Mouse (Mus musculus): ENCODE results near the gene Acp5. TPM values are rescaled to one million over a fixed set of nuclear protein-coding genes. Genes with fewer than 3 reads are reported as not detected.

Acp5 gene
- total RNA-seq (2012; rRNA removed) (5.8 and 15.6 TPM in 2 replicates), polyA plus RNA-seq (2012; ENCODE audit: insufficient read depth in 1 of 2, insufficient read length in 2 of 2, low read depth in 1 of 2, low replicate concordance in 2 of 2, missing spikeins in 1 of 2) (10 to 100 TPM in 1 of 2 experiments, not detected in 1; 17.4 TPM)

GRCm38 (mm10) chr9:22135644-22136390 lies at the start of gene Acp5:
TSS of gene Acp5 (minus strand) at chr9:22135711.
- H3K9ac ChIP-seq (ENCODE audit: control insufficient read depth, low read depth, low read length, poor library complexity, severe bottlenecking) = peak within 1 kb of the TSS; percentile 20
- H3K36me3 ChIP-seq (ENCODE audit: control insufficient read depth in 1 of 2, insufficient read depth in 2 of 2, low read length in 2 of 2) = peaks cover 0 to 33% of the 10 kb centered on the region in 2 experiments; a peak in 2 of 4 replicates
- H3K9me3 ChIP-seq (replicated peaks; ENCODE audit: insufficient read depth, low read length) = no peaks in the 10 kb centered on the region
- H3K4me3 ChIP-seq (ENCODE audit: control insufficient read depth in 1 of 2, insufficient read depth in 1 of 2, low read depth in 2 of 2, low read length in 2 of 2) = peak within 1 kb of the TSS; percentile 2 to 16; a peak in 2 of 4 replicates
- H3K4me1 ChIP-seq (ENCODE audit: control insufficient read depth in 1 of 2, insufficient read depth in 2 of 2, low read length in 2 of 2) = peaks cover 18 to 42% of the 10 kb centered on the region in 2 experiments
- no peaks in the 10 kb centered on the region for H3K79me2 ChIP-seq (ENCODE audit: control insufficient read depth, insufficient read depth, low read length, poor library complexity)
- DNase-seq (ENCODE audit: low read depth, low spot score) = peak; percentile 85
- peak within 1 kb of the TSS; percentile 78 for H3K27ac ChIP-seq (ENCODE audit: control insufficient read depth, low read depth, low read length)
- H3K27me3 ChIP-seq (ENCODE audit: control insufficient read depth in 1 of 2, insufficient read depth in 2 of 2, low read length in 2 of 2) = no peaks in the 10 kb centered on the region
- TF ChIP-seq BHLHE40 (IDR thresholded peaks at IDR 0.05; ENCODE audit: borderline replicate concordance, low read depth, low read length) (peak; percentile 79), GATA1 (IDR thresholded peaks at IDR 0.05; ENCODE audit: low read depth, low read length) (peak; percentile 99), MAZ (IDR thresholded peaks at IDR 0.05; ENCODE audit: low read depth, low read length) (peak; percentile 84; the same call in 1 of the 2 replicates), E2F4 (IDR thresholded peaks at IDR 0.05; ENCODE audit: borderline replicate concordance, low read depth, low read length) (no peak), MAX (IDR thresholded peaks at IDR 0.05; ENCODE audit: low read length) (no peak), MAFK (IDR thresholded peaks at IDR 0.05; ENCODE audit: borderline replicate concordance, low read depth, low read length) (peak; percentile 29; the same call in 1 of the 2 replicates), TAL1 (IDR thresholded peaks at IDR 0.05; ENCODE audit: low read length) (peak; percentile 88), MXI1 (IDR thresholded peaks at IDR 0.05; ENCODE audit: low read depth, low read length) (no peak; the same call in 1 of the 2 replicates), ZKSCAN1 (IDR thresholded peaks at IDR 0.05; ENCODE audit: low read depth, low read length) (no peak), NRF1 (IDR thresholded peaks at IDR 0.05; ENCODE audit: insufficient read depth, low read depth, low read length, poor library complexity, severe bottlenecking) (no peak), NELFE (IDR thresholded peaks at IDR 0.05; ENCODE audit: low read depth, low read length) (no peak), ETS1 (IDR thresholded peaks at IDR 0.05; ENCODE audit: low read depth, low read length) (peak; percentile 94), KAT2A (conservative IDR thresholded peaks at IDR 0.05; ENCODE audit: low read depth, low read length) (no peak), ELF1 (IDR thresholded peaks at IDR 0.05; ENCODE audit: low read depth, low read length) (no peak), JUND (IDR thresholded peaks at IDR 0.05; ENCODE audit: low read depth, low read length) (no peak), CTCF (IDR thresholded peaks at IDR 0.05 in 2 of 3, conservative IDR thresholded peaks at IDR 0.05 in 1 of 3; ENCODE audit: control insufficient read depth in 1 of 3, insufficient read depth in 1 of 3, low read depth in 2 of 3, low read length in 3 of 3, poor library complexity in 1 of 3, severe bottlenecking in 1 of 3) (no peak), UBTF (IDR thresholded peaks at IDR 0.05; ENCODE audit: borderline replicate concordance, insufficient read depth, low read depth, low read length) (no peak), HCFC1 (IDR thresholded peaks at IDR 0.05; ENCODE audit: low read depth, low read length) (peak; percentile 60; the same call in 1 of the 2 replicates), SMC3 (IDR thresholded peaks at IDR 0.05; ENCODE audit: low read depth, low read length) (no peak), RCOR1 (IDR thresholded peaks at IDR 0.05; ENCODE audit: low read depth, low read length) (peak; percentile 88), ZNF384 (IDR thresholded peaks at IDR 0.05; ENCODE audit: low read depth, low read length) (peak; percentile 57; the same call in 1 of the 2 replicates), USF2 (IDR thresholded peaks at IDR 0.05; ENCODE audit: borderline replicate concordance in 1 of 2, insufficient read depth in 1 of 2, low read depth in 1 of 2, low read length in 2 of 2) (no peak), TBP (IDR thresholded peaks at IDR 0.05; ENCODE audit: low read depth, low read length) (0 out of 2 replicates have a peak, but pooled peaks have one; percentile 3), USF1 (IDR thresholded peaks at IDR 0.05; ENCODE audit: low read depth, low read length) (no peak), MEF2A (IDR thresholded peaks at IDR 0.05; ENCODE audit: extremely low read depth, insufficient replicate concordance, low read depth, low read length, poor library complexity, severe bottlenecking) (peak; percentile 20; the same call in 1 of the 2 replicates), EP300 (IDR thresholded peaks at IDR 0.05; ENCODE audit: low read depth in 1 of 2, low read length in 2 of 2) (peak; percentile 98), ZC3H11A (IDR thresholded peaks at IDR 0.05; ENCODE audit: low read depth, low read length) (no peak), TCF12 (IDR thresholded peaks at IDR 0.05; ENCODE audit: low read depth, low read length) (peak; percentile 100), SIN3A (IDR thresholded peaks at IDR 0.05; ENCODE audit: low read length) (peak; percentile 90), POLR2A (IDR thresholded peaks at IDR 0.05; ENCODE audit: control insufficient read depth in 1 of 2, insufficient read depth in 1 of 2, low read depth in 1 of 2, low read length in 2 of 2, poor library complexity in 1 of 2) (no peak), MYC (IDR thresholded peaks at IDR 0.05; ENCODE audit: low read depth, low read length) (0 out of 2 replicates have a peak, but pooled peaks have one; percentile 35), POLR2AphosphoS5 (IDR thresholded peaks at IDR 0.05; ENCODE audit: borderline replicate concordance, low read depth, low read length) (no peak), CHD1 (IDR thresholded peaks at IDR 0.05; ENCODE audit: low read depth, low read length) (no peak), MYB (IDR thresholded peaks at IDR 0.05; ENCODE audit: low read depth, low read length) (no peak)

All from MEL (cell line).